14 mouse cellular contexts compared by ENCODE assay signal in the genomic region with DNA sequence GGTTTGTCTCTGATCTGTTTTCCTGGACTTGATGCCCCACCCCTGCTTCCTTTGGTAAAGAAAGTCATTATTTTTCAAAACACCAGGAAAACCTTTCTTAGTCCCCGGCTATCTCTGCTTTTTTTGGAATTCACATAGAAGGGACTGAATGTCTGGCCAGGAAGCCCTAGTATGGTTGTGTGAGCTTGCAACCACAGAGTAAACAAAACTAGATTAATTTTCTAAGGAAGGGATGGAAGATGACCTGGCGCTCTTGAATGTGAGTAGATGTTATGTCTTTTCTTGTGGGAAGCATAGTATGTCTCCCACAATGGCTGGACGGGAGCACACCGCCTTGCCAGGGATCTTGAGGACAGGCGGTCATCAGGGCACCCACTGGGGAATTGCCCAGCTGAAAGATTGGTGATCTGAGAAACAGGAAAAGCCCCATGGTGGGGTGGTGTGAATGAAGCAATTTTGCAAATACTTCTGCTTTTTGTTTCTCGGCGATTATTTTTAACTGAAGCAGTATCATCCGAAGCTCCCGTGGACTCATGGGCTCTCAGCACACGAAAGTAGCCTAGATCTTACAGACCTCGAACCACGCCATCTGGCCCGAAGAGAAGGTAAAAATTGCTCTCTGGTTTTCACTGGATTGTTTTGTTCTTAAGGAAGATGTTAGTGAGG. TPM values are rescaled to one million over a fixed set of nuclear protein-coding genes. Genes with fewer than 3 reads are reported as not detected.
DNase-seq lines count a peak whose midpoint lies in the region; ATAC-seq and TF ChIP-seq lines count a peak whose summit lies in the region.
"Had no signal": no experiment of that assay in that cellular context is flagged by ENCODE, and none has a peak within 500 bp of the region (broad histone marks: within the 10 kb centered on the region; RNA-seq: fewer than 3 reads in every experiment).

No protein-coding gene starts in this region.

- no peaks in the 10 kb centered on the region for H3K27me3 ChIP-seq in heart, adult 2 months (ENCODE audit: control insufficient read depth, insufficient read depth, low read length)
- no peaks in the 10 kb centered on the region for H3K27me3 ChIP-seq in heart, embryonic 11.5 days (ENCODE audit: control insufficient read depth, insufficient read depth, low read length)
- H3K27me3 ChIP-seq in midbrain, embryonic 13.5 days: no peaks in the 10 kb centered on the region
- H3K27me3 ChIP-seq: stomach, embryonic 15.5 days had no signal

- TF ChIP-seq CTCF in heart, adult 2 months (IDR thresholded peaks at IDR 0.05): no peak

- no peak for ATAC-seq in heart, embryonic 11.5 days (replicated peaks; ENCODE audit: insufficient number of reproducible peaks, low FRiP score, low TSS enrichment)
- peak; percentile 70 for ATAC-seq in common myeloid progenitor, adult 5-6 weeks (replicated peaks; ENCODE audit: low read depth, poor library complexity, severe bottlenecking)
- peak; percentile 61 for ATAC-seq in megakaryocyte, adult 5-6 weeks (ENCODE audit: poor library complexity, severe bottlenecking)
- ATAC-seq in midbrain, embryonic 13.5 days: no peak

- peak overlapping the region; percentile 59 for H3K27ac ChIP-seq in heart, adult 2 months
- H3K27ac ChIP-seq in heart, embryonic 11.5 days (ENCODE audit: low read depth, low read length): no peak overlapping the region
- H3K27ac ChIP-seq in midbrain, embryonic 13.5 days: no peak overlapping the region
- H3K27ac ChIP-seq: stomach, embryonic 15.5 days had no signal

- H3K4me3 ChIP-seq in heart, adult 2 months: 0 out of 2 replicates have a peak overlapping the region, but pooled peaks have one; percentile 20
- no peak overlapping the region for H3K4me3 ChIP-seq in heart, embryonic 11.5 days (ENCODE audit: low read depth, low read length)
- no peak overlapping the region for H3K4me3 ChIP-seq in midbrain, embryonic 13.5 days (replicated peaks)
- H3K4me3 ChIP-seq: stomach, embryonic 15.5 days had no signal

- intact Hi-C loops in heart, adult 2 months (cut with DNase I): no loop called here

- H3K9me3 ChIP-seq in heart, embryonic 11.5 days (replicated peaks; ENCODE audit: control insufficient read depth, low read length): no peaks in the 10 kb centered on the region
- no peaks in the 10 kb centered on the region for H3K9me3 ChIP-seq in midbrain, embryonic 13.5 days
- H3K9me3 ChIP-seq: stomach, embryonic 15.5 days had no signal

- no peaks in the 10 kb centered on the region for H3K36me3 ChIP-seq in heart, adult 2 months (ENCODE audit: control insufficient read depth, insufficient read depth, low read length)
- H3K36me3 ChIP-seq in heart, embryonic 11.5 days (ENCODE audit: control insufficient read depth, insufficient read depth, low read length): no peaks in the 10 kb centered on the region
- H3K36me3 ChIP-seq in midbrain, embryonic 13.5 days: no peaks in the 10 kb centered on the region
- H3K36me3 ChIP-seq: stomach, embryonic 15.5 days had no signal

- no peak overlapping the region for H3K4me2 ChIP-seq in heart, embryonic 11.5 days
- H3K4me2 ChIP-seq in midbrain, embryonic 13.5 days (replicated peaks): no peak overlapping the region
- H3K4me2 ChIP-seq: stomach, embryonic 15.5 days had no signal

- no peak for TF ChIP-seq EP300 in heart, adult 2 months (IDR thresholded peaks at IDR 0.05; ENCODE audit: insufficient read depth, low read depth, low read length)

- H3K4me1 ChIP-seq in heart, adult 2 months (ENCODE audit: control insufficient read depth, insufficient read depth, low read length): peaks cover 1% of the 10 kb centered on the region; the same call in 1 of the 2 replicates
- H3K4me1 ChIP-seq in heart, embryonic 11.5 days (ENCODE audit: control insufficient read depth, insufficient read depth, low read length): no peaks in the 10 kb centered on the region
- H3K4me1 ChIP-seq in midbrain, embryonic 13.5 days (replicated peaks): no peaks in the 10 kb centered on the region
- H3K4me1 ChIP-seq: stomach, embryonic 15.5 days had no signal

- no peak for TF ChIP-seq POLR2A in heart, adult 2 months (IDR thresholded peaks at IDR 0.05; ENCODE audit: insufficient read depth, low read depth, low read length)

- DNase-seq in heart, adult 2 months: peak; percentile 37 to 55
- peak; percentile 71 for DNase-seq in A20 (ENCODE audit: low read depth, low spot score)
- no peak for DNase-seq in neural tube, embryonic 10.5 days (ENCODE audit: extremely low spot score, low spot score)
- no peak for DNase-seq in urinary bladder, adult 18-20 months (ENCODE audit: low spot score in 2 of 2)
- DNase-seq: gastrocnemius, postnatal 36 days; kidney, postnatal 4 days; midbrain, embryonic 14.5 days had no signal

- WGBS in heart, adult 2 months: 55% methylated on average over 13 of the region's 13 CpGs
- 77% methylated on average over 13 of the region's 13 CpGs for WGBS in heart, embryonic 11.5 days (ENCODE audit: insufficient replicate concordance)
- WGBS in midbrain, embryonic 13.5 days: 91% methylated on average over 13 of the region's 13 CpGs

- H3K9ac ChIP-seq in heart, adult 2 months (ENCODE audit: low read depth, low read length): no peak overlapping the region
- H3K9ac ChIP-seq in heart, embryonic 11.5 days (ENCODE audit: low read depth, low read length): no peak overlapping the region
- H3K9ac ChIP-seq in midbrain, embryonic 13.5 days (replicated peaks): no peak overlapping the region
- H3K9ac ChIP-seq: stomach, embryonic 15.5 days had no signal

- H3K79me2 ChIP-seq in heart, adult 2 months (replicated peaks; ENCODE audit: control insufficient read depth, insufficient read depth, low read length): no peaks in the 10 kb centered on the region

RNA-seq across cellular contexts. Expression of gene Tmcc3, which starts 44.9 kb away (rescaled TPM):
- 10 to 100 TPM; 29.8 to 35.1 TPM for total RNA-seq in heart, adult 2 months (2021)
- 15.3 and 26.8 TPM in 2 replicates for polyA plus RNA-seq in heart, adult 2 months (2012; rRNA removed)
- polyA plus RNA-seq in heart, embryonic 11.5 days (2014; fragmentation: Nextera tagmentation; extraction: Ambion mirVana): 10.9 TPM in 2 replicates
- 0.37 and 5.1 TPM in 2 replicates for total RNA-seq in common myeloid progenitor, adult 5-6 weeks (2017)
- total RNA-seq in megakaryocyte, adult 5-6 weeks (2015): 2.1 and 4.8 TPM in 2 replicates
- total RNA-seq in megakaryocyte, adult 5-6 weeks (2017): 1.6 and 2.9 TPM in 2 replicates
- 6.1 and 6.6 TPM in 2 replicates for polyA plus RNA-seq in midbrain, embryonic 13.5 days (2015; fragmentation: Nextera tagmentation; extraction: Ambion mirVana)

RNA-seq across cellular contexts. Expression of gene Gm4792, which starts 58.1 kb away (rescaled TPM):
- total RNA-seq in heart, adult 2 months (2021): not detected
- polyA plus RNA-seq in heart, adult 2 months (2012; rRNA removed): not detected in 2 replicates
- not detected in 2 replicates for polyA plus RNA-seq in heart, embryonic 11.5 days (2014; fragmentation: Nextera tagmentation; extraction: Ambion mirVana)
- not detected in 2 replicates for total RNA-seq in common myeloid progenitor, adult 5-6 weeks (2017)
- not detected in 2 replicates for total RNA-seq in megakaryocyte, adult 5-6 weeks (2015)
- not detected in 2 replicates for total RNA-seq in megakaryocyte, adult 5-6 weeks (2017)
- polyA plus RNA-seq in midbrain, embryonic 13.5 days (2015; fragmentation: Nextera tagmentation; extraction: Ambion mirVana): 0.43 and 0.90 TPM in 2 replicates
- total RNA-seq: gastrocnemius, postnatal 36 days had no signal
- polyA plus RNA-seq: forebrain, embryonic 11.5 days; limb, embryonic 14.5 days; stomach, embryonic 15.5 days had no signal

Comparison
In these comparisons a context has a peak if more than half of its experiments do, and no peak if none do; other contexts are left out.
1. DNase-seq: peak in heart, adult 2 months (2 of 2) and A20 (single experiment); none in neural tube, embryonic 10.5 days (single experiment) and urinary bladder, adult 18-20 months (0 of 2).
2. ATAC-seq: peak in common myeloid progenitor, adult 5-6 weeks (single experiment) and megakaryocyte, adult 5-6 weeks (single experiment); none in heart, embryonic 11.5 days (single experiment) and midbrain, embryonic 13.5 days (single experiment).